Mouse (Mus musculus): Measurements from ENCODE around the gene Tfeb.

DNA sequence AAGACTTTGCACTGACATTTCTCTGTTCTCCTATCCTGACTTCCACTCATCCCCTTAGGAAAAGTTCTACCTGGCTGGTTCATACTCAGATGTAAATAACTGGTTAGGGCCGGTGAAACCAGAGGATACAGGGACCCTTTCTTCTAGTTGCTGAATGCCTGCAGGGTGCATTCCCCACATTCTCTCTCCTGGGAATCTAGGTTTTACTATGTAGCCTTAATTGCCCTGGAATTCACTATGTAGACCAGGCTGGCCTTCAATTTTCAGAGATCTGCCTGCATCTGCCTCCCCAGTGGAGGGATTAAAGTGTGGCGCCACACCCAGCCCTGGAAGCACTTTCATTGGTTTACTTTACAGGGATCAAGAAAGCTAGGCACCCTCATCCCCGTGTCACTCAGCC, 45.7 kb downstream of the Tfeb start:
- TF ChIP-seq CTCF (IDR thresholded peaks at IDR 0.05; ENCODE audit: borderline replicate concordance, insufficient read depth, low read length) (no peak), POLR2A (IDR thresholded peaks at IDR 0.05; ENCODE audit: low read depth, low read length) (no peak)
